Mouse (Mus musculus) hindbrain, embryonic 14.5 days (tissue): ENCODE results near the gene Hes5. TPM values are rescaled to one million over a fixed set of nuclear protein-coding genes. Genes with fewer than 3 reads are reported as not detected.

Source experiments
- ATAC-seq: fragments of 200-750 bp; cut with Nextera tagmentation; 2 replicates; pipeline ENCODE4 v1.8.0; 2017; ENCODE audit warnings: moderate number of reproducible peaks, mild to moderate bottlenecking, moderate TSS enrichment, moderate library complexity; ENCODE audit not compliant: low FRiP score
- DNase-seq: peaks from one replicate; pipeline ENCODE4 v3.0.0-alpha.2; 2015; ENCODE audit warnings: low spot score
- H3K27ac ChIP-seq: fragments of 300-500 bp; sonication (generic); 2 replicates; pipeline ENCODE4 v1.5.1; 2014; ENCODE audit warnings: mild to moderate bottlenecking, moderate library complexity
- H3K27me3 ChIP-seq: fragments of 300-500 bp; sonication (generic); 2 replicates; pipeline ENCODE4 v1.6.1; 2014; ENCODE audit warnings: mild to moderate bottlenecking, low read length, mixed read lengths; ENCODE audit not compliant: control insufficient read depth, insufficient read depth
- H3K36me3 ChIP-seq: fragments of 300-500 bp; sonication (generic); replicated peaks from 2 replicates; pipeline ENCODE4 v1.6.1; 2014; ENCODE audit not compliant: control insufficient read depth, insufficient read depth
- H3K4me1 ChIP-seq: fragments of 300-500 bp; sonication (generic); replicated peaks from 2 replicates; pipeline ENCODE4 v1.6.1; 2014; ENCODE audit warnings: antibody characterized with exemption, low read length, mixed read lengths; ENCODE audit not compliant: control insufficient read depth, insufficient read depth
- H3K4me2 ChIP-seq: fragments of 300-500 bp; sonication (generic); replicated peaks from 2 replicates; pipeline ENCODE4 v1.6.1; 2014; ENCODE audit warnings: mild to moderate bottlenecking, moderate library complexity
- H3K4me3 ChIP-seq: fragments of 300-500 bp; sonication (generic); replicated peaks from 2 replicates; pipeline ENCODE4 v1.5.1; 2014; ENCODE audit warnings: mild to moderate bottlenecking, low read length
- H3K9ac ChIP-seq: fragments of 300-500 bp; sonication (generic); 2 replicates; pipeline ENCODE4 v1.6.1; 2014
- H3K9me3 ChIP-seq: fragments of 300-500 bp; sonication (generic); 2 replicates; pipeline ENCODE4 v1.6.1; 2016; ENCODE audit warnings: low read length; ENCODE audit not compliant: control insufficient read depth
- WGBS: fragments of 180-500 bp; shearing (Covaris S2); extraction: QIAGEN DNeasy Blood & Tissue Kit; methylation state at CpG from one replicate; pipeline ENCODE4 v1.1.7; 2014; 5-methylcytosine and 5-hydroxymethylcytosine counted together
- polyA plus RNA-seq: library from polyadenylated mRNA; unstranded; fragments of >200 nt; fragmentation: Nextera tagmentation; extraction: Ambion mirVana; gene quantifications from 2 replicates; pipeline ENCODE4 v1.2.1, GENCODE M21; 2014

Gene Hes5
- 70.0 and 102 TPM in 2 replicates for polyA plus RNA-seq

DNA sequence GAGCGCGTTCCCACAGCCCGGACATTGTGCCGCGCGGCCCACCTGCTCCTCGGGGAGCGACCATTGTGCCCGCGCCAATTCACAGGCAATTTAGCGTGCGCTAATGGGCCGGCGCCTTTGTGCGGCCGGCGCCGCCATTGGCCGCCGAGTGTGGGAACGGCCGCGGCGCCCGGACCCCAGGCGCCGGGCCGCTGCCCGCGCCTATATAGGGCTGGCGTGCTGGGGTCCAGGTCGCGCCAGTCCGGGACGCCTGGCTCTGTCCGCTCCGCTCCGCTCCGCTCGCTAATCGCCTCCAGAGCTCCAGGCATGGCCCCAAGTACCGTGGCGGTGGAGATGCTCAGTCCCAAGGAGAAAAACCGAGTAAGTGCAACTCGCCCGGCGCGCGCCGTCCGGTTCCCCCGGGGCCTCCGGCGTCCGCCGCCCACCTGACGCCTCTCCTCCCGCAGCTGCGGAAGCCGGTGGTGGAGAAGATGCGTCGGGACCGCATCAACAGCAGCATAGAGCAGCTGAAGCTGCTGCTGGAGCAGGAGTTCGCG lies at the start of gene Hes5:
TSS of gene Hes5 (plus strand) at position 234 of the 536 bp plus-strand sequence.
- peak within 1 kb of the TSS; percentile 80 for H3K4me2 ChIP-seq
- peaks cover 20% of the 10 kb centered on the region for H3K27me3 ChIP-seq
- peaks cover 60% of the 10 kb centered on the region for H3K4me1 ChIP-seq
- ATAC-seq (peak; percentile 64), DNase-seq (peak; percentile 75)
- peak within 1 kb of the TSS; percentile 91 for H3K27ac ChIP-seq
- H3K9me3 ChIP-seq = no peaks in the 10 kb centered on the region
- peak within 1 kb of the TSS; percentile 81 for H3K9ac ChIP-seq
- H3K4me3 ChIP-seq = peak within 1 kb of the TSS; percentile 65
- WGBS = 2% methylated on average over 62 of the region's 65 CpGs
- H3K36me3 ChIP-seq = no peaks in the 10 kb centered on the region

DNA sequence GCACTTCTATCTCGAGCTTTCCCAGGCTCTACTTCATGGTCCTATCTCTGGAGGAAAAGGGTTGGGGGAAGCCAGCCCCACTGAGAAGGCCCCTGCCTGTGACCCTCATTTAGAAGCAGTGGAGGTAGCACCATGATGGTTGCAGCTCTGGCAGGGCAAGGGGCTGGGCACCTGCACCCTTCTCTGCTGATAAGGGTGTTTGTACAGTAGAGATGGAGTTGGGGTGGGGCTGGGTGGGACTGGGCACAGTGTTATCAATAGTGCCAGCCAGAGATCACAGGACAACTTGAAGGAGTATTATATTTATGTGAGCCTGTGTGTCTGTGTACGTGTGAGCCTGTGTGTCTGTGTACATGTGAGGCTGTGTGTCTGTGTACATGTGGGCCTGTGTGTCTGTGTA lies 49.1 kb upstream of the Hes5 start:
- H3K9ac ChIP-seq = no peak overlapping the region
- DNase-seq = no peak
- 68% methylated on average over 2 of the region's 2 CpGs for WGBS

DNA sequence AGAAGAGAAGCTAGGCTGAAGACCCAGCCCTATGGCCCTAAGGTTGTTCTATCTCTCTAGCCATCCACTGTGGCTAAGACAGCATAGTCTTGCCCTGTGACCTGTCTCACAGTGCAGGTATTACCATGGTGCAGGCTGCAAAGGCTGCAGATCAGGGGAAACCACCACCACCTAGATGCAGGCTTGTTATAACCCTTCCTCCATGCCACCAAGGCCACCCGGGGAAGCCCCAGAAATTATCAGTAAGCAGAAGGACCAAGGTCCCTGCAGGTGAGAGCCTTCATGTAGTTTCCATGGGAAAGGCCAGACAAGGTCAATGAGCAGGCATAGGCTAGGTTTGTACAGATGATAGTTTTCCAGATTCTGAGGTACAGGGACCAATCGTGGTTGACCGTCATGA lies 46.9 kb upstream of the Hes5 start:
- Histone ChIP-seq H3K4me1 (no peaks in the 10 kb centered on the region), H3K4me3 (no peak overlapping the region), H3K9me3 (no peaks in the 10 kb centered on the region), H3K27me3 (no peaks in the 10 kb centered on the region), H3K4me2 (no peak overlapping the region), H3K36me3 (no peaks in the 10 kb centered on the region), H3K9ac (no peak overlapping the region), H3K27ac (no peak overlapping the region)
- WGBS = 98% methylated on average over 3 of the region's 3 CpGs
- DNase-seq = no peak
- ATAC-seq = no peak

More for the DNA sequence above, 49.1 kb upstream of the Hes5 start:
- Histone ChIP-seq H3K4me1 (no peaks in the 10 kb centered on the region), H3K27me3 (no peaks in the 10 kb centered on the region), H3K4me2 (no peak overlapping the region), H3K4me3 (no peak overlapping the region), H3K36me3 (no peaks in the 10 kb centered on the region), H3K27ac (no peak overlapping the region), H3K9me3 (no peaks in the 10 kb centered on the region)
- ATAC-seq = no peak

DNA sequence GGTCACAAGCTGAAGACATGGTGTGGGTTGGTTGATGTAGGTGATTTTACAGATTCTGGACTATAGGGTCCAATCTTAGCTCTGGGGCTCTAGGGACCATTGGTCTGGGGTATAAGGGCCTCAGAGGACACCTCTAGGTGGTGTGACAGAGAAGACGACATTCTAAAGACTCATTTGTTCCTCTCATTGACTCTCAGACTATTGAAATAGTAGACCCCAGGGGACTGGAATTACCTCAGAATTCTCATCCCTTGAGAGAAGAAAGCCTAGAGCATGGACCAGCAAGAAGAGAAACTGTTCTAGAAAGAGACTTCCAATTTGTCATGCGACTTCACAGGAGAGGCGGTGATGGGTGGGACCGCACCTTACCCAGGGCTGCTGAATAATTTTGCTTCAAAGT lies 46.5 kb upstream of the Hes5 start:
- 93% methylated on average over 4 of the region's 4 CpGs for WGBS
- H3K4me3 ChIP-seq = no peak overlapping the region
- no peak overlapping the region for H3K4me2 ChIP-seq
- no peaks in the 10 kb centered on the region for H3K4me1 ChIP-seq
- no peak overlapping the region for H3K9ac ChIP-seq
- H3K27me3 ChIP-seq = no peaks in the 10 kb centered on the region
- no peaks in the 10 kb centered on the region for H3K36me3 ChIP-seq
- H3K27ac ChIP-seq = no peak overlapping the region
- DNase-seq = no peak
- no peaks in the 10 kb centered on the region for H3K9me3 ChIP-seq
- no peak for ATAC-seq

DNA sequence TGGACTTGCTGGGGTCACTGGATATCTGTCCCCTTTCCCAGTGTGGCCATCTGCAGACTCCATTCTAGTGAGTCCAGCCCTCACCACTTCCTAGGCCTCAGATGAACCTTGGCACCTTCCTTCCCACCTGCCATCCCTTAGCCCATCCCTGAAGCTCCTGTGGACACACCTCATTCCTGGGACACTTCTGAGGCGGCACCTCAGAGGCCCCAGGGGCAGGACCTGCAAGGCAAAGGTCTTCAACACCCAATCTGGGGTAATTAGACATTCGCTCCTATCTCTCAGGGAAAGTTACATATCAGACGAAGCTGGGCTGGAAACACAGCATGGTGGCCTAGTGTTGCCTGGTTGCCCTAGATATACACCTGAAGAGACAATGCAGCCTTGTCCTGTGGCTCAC lies 46.0 kb upstream of the Hes5 start:
- WGBS = 83% methylated on average over 3 of the region's 3 CpGs
- H3K36me3 ChIP-seq = no peaks in the 10 kb centered on the region
- H3K27me3 ChIP-seq = no peaks in the 10 kb centered on the region
- no peak overlapping the region for H3K4me3 ChIP-seq
- H3K9ac ChIP-seq = no peak overlapping the region
- H3K27ac ChIP-seq = no peak overlapping the region
- ATAC-seq (no peak), DNase-seq (no peak)
- no peak overlapping the region for H3K4me2 ChIP-seq
- no peaks in the 10 kb centered on the region for H3K9me3 ChIP-seq
- no peaks in the 10 kb centered on the region for H3K4me1 ChIP-seq

DNA sequence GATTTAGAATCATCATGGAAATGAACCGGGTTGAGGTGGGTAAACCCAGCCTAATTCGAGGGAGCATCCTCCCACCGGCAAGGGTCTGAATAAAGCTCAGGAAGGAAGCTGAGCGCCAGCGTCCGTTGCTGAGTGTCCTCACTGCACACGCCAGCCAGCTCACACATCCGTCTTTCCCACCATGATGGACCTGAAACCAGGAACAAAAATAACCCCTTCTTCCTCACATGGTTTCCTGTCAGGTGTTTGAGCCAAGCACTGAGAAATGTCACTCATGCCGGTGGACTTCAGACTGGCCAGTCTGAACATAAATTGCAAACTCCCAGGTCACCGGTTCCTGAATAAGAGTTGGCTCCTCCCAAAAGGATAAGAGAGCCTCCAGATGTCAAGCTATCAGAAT lies 45.4 kb upstream of the Hes5 start:
- no peak for ATAC-seq
- H3K4me3 ChIP-seq = no peak overlapping the region
- no peaks in the 10 kb centered on the region for H3K27me3 ChIP-seq
- H3K4me1 ChIP-seq = no peaks in the 10 kb centered on the region
- no peak overlapping the region for H3K4me2 ChIP-seq
- 87% methylated on average over 10 of the region's 10 CpGs for WGBS
- H3K27ac ChIP-seq = no peak overlapping the region
- H3K9me3 ChIP-seq = no peaks in the 10 kb centered on the region
- no peaks in the 10 kb centered on the region for H3K36me3 ChIP-seq
- DNase-seq = no peak
- H3K9ac ChIP-seq = no peak overlapping the region

DNA sequence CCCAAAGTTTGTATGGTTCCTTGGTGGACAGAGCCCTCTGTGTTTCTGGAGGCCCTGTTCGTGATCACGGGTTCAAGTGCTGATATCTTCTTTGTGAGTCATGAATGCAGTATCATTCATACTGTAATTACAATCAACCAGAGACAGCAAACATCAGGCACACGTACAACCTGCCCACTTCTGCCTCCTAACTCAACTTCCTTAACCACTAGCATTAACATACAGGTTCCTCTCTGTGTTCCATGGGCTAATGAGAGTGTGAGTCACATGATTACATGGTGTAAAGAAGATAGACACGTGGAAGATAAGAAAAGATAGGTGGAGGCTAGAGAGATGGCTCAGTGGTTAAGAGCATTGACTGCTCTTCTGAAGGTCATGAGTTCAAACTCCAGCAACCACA lies 44.1 kb upstream of the Hes5 start:
- 91% methylated on average over 4 of the region's 4 CpGs for WGBS
- Histone ChIP-seq H3K4me2 (no peak overlapping the region), H3K9me3 (no peaks in the 10 kb centered on the region), H3K36me3 (no peaks in the 10 kb centered on the region), H3K4me1 (no peaks in the 10 kb centered on the region), H3K4me3 (no peak overlapping the region), H3K27me3 (no peaks in the 10 kb centered on the region), H3K27ac (no peak overlapping the region), H3K9ac (no peak overlapping the region)
- no peak for DNase-seq
- ATAC-seq = no peak

DNA sequence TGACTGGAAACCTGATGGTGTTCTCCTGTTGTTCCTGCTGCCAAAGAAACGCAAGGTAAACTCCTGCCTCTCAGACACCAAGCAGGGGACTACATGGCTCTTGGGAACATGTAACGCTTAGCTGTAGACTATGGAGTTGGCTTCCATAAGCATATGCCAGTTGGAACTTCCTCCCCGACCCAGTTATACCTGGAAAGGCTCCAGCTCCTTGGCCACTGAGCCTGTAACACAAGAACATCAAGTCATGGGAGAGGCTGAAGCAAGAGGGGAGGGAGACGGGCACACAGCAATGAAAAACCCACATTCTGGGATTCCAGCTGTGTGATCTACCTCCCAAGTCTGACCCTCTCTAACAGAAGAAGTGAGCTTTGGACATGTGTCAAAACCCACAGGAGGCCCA lies 38.4 kb upstream of the Hes5 start:
- no peaks in the 10 kb centered on the region for H3K27me3 ChIP-seq
- H3K36me3 ChIP-seq = no peaks in the 10 kb centered on the region
- ATAC-seq (no peak), DNase-seq (no peak)
- no peaks in the 10 kb centered on the region for H3K4me1 ChIP-seq
- no peak overlapping the region for H3K27ac ChIP-seq
- no peak overlapping the region for H3K9ac ChIP-seq
- H3K9me3 ChIP-seq = no peaks in the 10 kb centered on the region
- 83% methylated on average over 4 of the region's 4 CpGs for WGBS
- no peak overlapping the region for H3K4me3 ChIP-seq
- H3K4me2 ChIP-seq = no peak overlapping the region

DNA sequence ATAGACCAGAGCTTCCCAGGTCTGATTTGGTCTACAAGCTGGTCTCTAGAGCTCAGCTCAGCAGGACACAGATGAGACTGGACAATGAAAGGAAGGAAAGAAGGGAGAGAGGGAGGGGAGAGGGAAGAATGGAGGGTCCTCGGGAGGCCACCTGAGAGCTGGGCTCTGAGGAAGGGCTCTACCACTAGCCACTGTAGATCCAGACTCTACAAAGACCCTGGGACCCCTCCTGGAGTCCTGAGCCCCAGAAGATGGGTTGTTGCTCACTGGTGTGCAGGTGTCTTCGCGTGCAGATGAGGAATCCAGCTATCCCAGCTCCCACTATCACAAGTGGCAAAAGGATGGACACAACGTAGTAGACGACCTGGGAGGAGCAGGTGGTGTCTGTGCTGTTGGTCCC lies 37.8 kb upstream of the Hes5 start:
- H3K4me2 ChIP-seq = no peak overlapping the region
- no peak overlapping the region for H3K27ac ChIP-seq
- no peak overlapping the region for H3K9ac ChIP-seq
- no peaks in the 10 kb centered on the region for H3K9me3 ChIP-seq
- H3K36me3 ChIP-seq = no peaks in the 10 kb centered on the region
- H3K4me1 ChIP-seq = no peaks in the 10 kb centered on the region
- no peak for ATAC-seq
- no peak overlapping the region for H3K4me3 ChIP-seq
- DNase-seq = no peak
- WGBS = 85% methylated on average over 5 of the region's 5 CpGs
- H3K27me3 ChIP-seq = no peaks in the 10 kb centered on the region

DNA sequence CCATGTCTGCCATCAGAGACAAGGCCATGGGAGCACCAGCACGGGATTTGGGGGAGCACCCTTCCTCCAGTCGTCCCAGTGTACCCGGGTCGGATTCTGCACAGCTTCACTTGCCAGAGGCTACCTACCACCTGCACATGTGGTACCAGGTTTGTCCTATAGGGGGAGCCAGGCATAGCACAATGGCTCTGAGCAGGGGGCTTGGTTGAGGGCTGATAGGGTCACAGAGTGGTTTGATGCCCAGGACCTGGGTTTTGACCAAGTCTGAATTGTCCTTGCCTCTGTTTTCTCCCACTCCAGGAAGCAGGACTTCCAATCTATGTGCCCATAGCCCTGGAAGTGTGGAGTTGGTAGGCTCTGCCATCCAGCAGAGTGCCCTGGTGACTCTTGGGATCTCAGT lies 35.3 kb upstream of the Hes5 start:
- ATAC-seq = no peak

More for the DNA sequence above, 35.3 kb upstream of the Hes5 start:
- Histone ChIP-seq H3K4me3 (no peak overlapping the region), H3K4me2 (no peak overlapping the region), H3K36me3 (no peaks in the 10 kb centered on the region), H3K27ac (no peak overlapping the region), H3K4me1 (no peaks in the 10 kb centered on the region), H3K27me3 (no peaks in the 10 kb centered on the region), H3K9me3 (no peaks in the 10 kb centered on the region), H3K9ac (no peak overlapping the region)
- no peak for DNase-seq
- WGBS = 49% methylated on average over 4 of the region's 4 CpGs
